Mouse (Mus musculus) limb, embryonic 12.5 days (tissue): Measurements from ENCODE around the gene Akr1d1. TPM values are rescaled to one million over a fixed set of nuclear protein-coding genes. Genes with fewer than 3 reads are reported as not detected.

Experiments
- ATAC-seq: fragments of 200-750 bp; cut with Nextera tagmentation; 2 replicates; pipeline ENCODE4 v1.8.0; 2017; ENCODE audit warnings: low read depth, moderate TSS enrichment; ENCODE audit not compliant: insufficient number of reproducible peaks, insufficient read depth, low FRiP score, low TSS enrichment
- H3K27ac ChIP-seq: fragments of 300-500 bp; sonication (generic); 2 replicates; pipeline ENCODE4 v1.5.1; 2016; ENCODE audit warnings: mild to moderate bottlenecking, moderate library complexity
- H3K27me3 ChIP-seq: fragments of 300-500 bp; sonication (generic); 2 replicates; pipeline ENCODE4 v1.6.1; 2016; ENCODE audit warnings: mild to moderate bottlenecking, moderate library complexity
- H3K36me3 ChIP-seq: fragments of 300-500 bp; sonication (generic); 2 replicates; pipeline ENCODE4 v1.6.1; 2016; ENCODE audit warnings: mild to moderate bottlenecking, moderate library complexity
- H3K4me1 ChIP-seq: fragments of 300-500 bp; sonication (generic); replicated peaks from 2 replicates; pipeline ENCODE4 v1.6.1; 2016
- H3K4me2 ChIP-seq: fragments of 300-500 bp; sonication (generic); 2 replicates; pipeline ENCODE4 v1.6.1; 2016; ENCODE audit warnings: mild to moderate bottlenecking, moderate library complexity
- H3K4me3 ChIP-seq: fragments of 300-500 bp; sonication (generic); replicated peaks from 2 replicates; pipeline ENCODE4 v1.5.1; 2016; ENCODE audit warnings: mild to moderate bottlenecking
- H3K9ac ChIP-seq: fragments of 300-500 bp; sonication (generic); replicated peaks from 2 replicates; pipeline ENCODE4 v1.6.1; 2016; ENCODE audit warnings: mild to moderate bottlenecking, moderate library complexity
- H3K9me3 ChIP-seq: fragments of 300-500 bp; sonication (generic); 2 replicates; pipeline ENCODE4 v1.6.1; 2016; ENCODE audit warnings: mild to moderate bottlenecking, moderate library complexity
- WGBS: fragments of 180-500 bp; shearing (Covaris S2); methylation state at CpG from one replicate; pipeline ENCODE4 v1.1.7; 2016; 5-methylcytosine and 5-hydroxymethylcytosine counted together
- polyA plus RNA-seq: library from polyadenylated mRNA; unstranded; fragments of >200 nt; fragmentation: Nextera tagmentation; extraction: Ambion mirVana; gene quantifications from 2 replicates; pipeline ENCODE4 v1.2.1, GENCODE M21; 2016

The Akr1d1 gene
- polyA plus RNA-seq, 1 experiment from 2014 or later: not detected

- Histone ChIP-seq H3K27me3 (no peaks in the 10 kb centered on the region), H3K9ac (no peak overlapping the region), H3K4me1 (no peaks in the 10 kb centered on the region), H3K4me2 (no peak overlapping the region), H3K36me3 (no peaks in the 10 kb centered on the region), H3K9me3 (no peaks in the 10 kb centered on the region), H3K27ac (no peak overlapping the region), H3K4me3 (no peak overlapping the region)
- no peak for ATAC-seq
- WGBS: 85% methylated on average over 3 of the region's 3 CpGs
These were observed 33.9 kb downstream of the Akr1d1 start for GRCm38 (mm10) chr6:37563861-37564260.

DNA sequence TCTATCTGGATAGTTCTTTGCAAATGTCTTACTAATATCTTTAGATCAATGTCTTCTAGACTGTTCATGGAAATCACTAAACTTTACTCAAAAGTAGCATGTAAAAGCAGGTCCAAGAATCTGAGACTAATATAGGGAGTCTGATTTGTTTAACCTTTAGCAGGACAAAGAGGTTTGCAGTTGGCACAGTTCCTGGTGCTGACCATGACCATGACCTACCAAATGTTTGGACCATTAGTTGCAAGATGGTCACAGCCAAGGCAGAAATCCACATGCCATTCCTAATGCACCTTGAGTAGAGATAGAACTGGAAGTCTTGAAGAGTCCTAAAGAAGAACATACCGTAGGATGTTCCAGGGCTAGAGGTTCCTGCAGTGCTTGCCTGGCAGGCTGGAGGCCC is 37.4 kb downstream of the Akr1d1 start:
- Histone ChIP-seq H3K27me3 (no peaks in the 10 kb centered on the region), H3K4me2 (no peak overlapping the region), H3K36me3 (no peaks in the 10 kb centered on the region), H3K4me1 (no peaks in the 10 kb centered on the region), H3K27ac (no peak overlapping the region), H3K9me3 (no peaks in the 10 kb centered on the region), H3K9ac (no peak overlapping the region), H3K4me3 (no peak overlapping the region)
- ATAC-seq: no peak
- WGBS: 100% methylated on average over 1 of the region's 1 CpGs

- Histone ChIP-seq H3K27ac (no peak overlapping the region), H3K27me3 (no peaks in the 10 kb centered on the region), H3K4me2 (no peak overlapping the region), H3K4me1 (no peaks in the 10 kb centered on the region), H3K9ac (no peak overlapping the region), H3K36me3 (no peaks in the 10 kb centered on the region), H3K4me3 (no peak overlapping the region), H3K9me3 (no peaks in the 10 kb centered on the region)
- WGBS: 5% methylated on average over 1 of the region's 1 CpGs
- ATAC-seq: no peak
These were observed 42.0 kb downstream of the Akr1d1 start for GRCm38 (mm10) chr6:37571939-37572338.

- Histone ChIP-seq H3K27me3 (no peaks in the 10 kb centered on the region), H3K4me2 (no peak overlapping the region), H3K4me3 (no peak overlapping the region), H3K4me1 (no peaks in the 10 kb centered on the region), H3K36me3 (no peaks in the 10 kb centered on the region), H3K9me3 (no peaks in the 10 kb centered on the region), H3K9ac (no peak overlapping the region), H3K27ac (no peak overlapping the region)
- WGBS: 13% methylated on average over 2 of the region's 2 CpGs
- no peak for ATAC-seq
These were observed 43.0 kb downstream of the Akr1d1 start for GRCm38 (mm10) chr6:37572935-37573334.

- no peaks in the 10 kb centered on the region for H3K36me3 ChIP-seq
- H3K27me3 ChIP-seq: no peaks in the 10 kb centered on the region
- H3K9me3 ChIP-seq: no peaks in the 10 kb centered on the region
- no peak overlapping the region for H3K27ac ChIP-seq
- H3K4me1 ChIP-seq: no peaks in the 10 kb centered on the region
- ATAC-seq: no peak
- 50% methylated on average over 5 of the region's 5 CpGs for WGBS
- no peak overlapping the region for H3K4me3 ChIP-seq
- no peak overlapping the region for H3K4me2 ChIP-seq
- H3K9ac ChIP-seq: no peak overlapping the region
These were observed 50.5 kb downstream of the Akr1d1 start for GRCm38 (mm10) chr6:37580476-37580875.

GRCm38 (mm10) chr6:37589340-37589962 is 59.5 kb downstream of the Akr1d1 start:
- Histone ChIP-seq H3K9ac (no peak overlapping the region), H3K4me3 (no peak overlapping the region), H3K9me3 (no peaks in the 10 kb centered on the region), H3K4me2 (no peak overlapping the region), H3K27me3 (no peaks in the 10 kb centered on the region), H3K27ac (no peak overlapping the region), H3K4me1 (peaks cover 16% of the 10 kb centered on the region), H3K36me3 (no peaks in the 10 kb centered on the region)
- WGBS: 37% methylated on average over 4 of the region's 4 CpGs
- ATAC-seq: no peak

DNA sequence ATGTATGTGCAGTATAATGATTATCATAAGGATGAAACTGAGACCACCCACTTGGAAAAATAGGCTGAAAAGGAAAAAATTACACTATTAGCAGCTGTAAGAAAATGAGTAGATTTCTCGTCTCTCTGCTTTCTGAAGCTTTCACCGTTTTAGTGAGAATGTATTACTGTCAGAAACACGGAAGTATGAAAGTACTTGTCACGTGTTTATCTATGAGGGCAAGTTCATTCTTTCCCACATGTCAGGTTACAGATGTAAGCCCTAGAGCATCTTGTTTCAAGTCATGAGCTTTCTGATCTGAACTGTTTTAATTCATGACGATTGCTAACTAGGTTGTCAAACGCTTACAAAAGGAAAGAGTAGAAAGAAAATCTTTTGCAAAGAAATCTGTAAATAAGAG is 60.8 kb downstream of the Akr1d1 start:
- Histone ChIP-seq H3K4me2 (no peak overlapping the region), H3K27me3 (no peaks in the 10 kb centered on the region), H3K9me3 (no peaks in the 10 kb centered on the region), H3K27ac (no peak overlapping the region), H3K9ac (no peak overlapping the region), H3K36me3 (no peaks in the 10 kb centered on the region), H3K4me1 (peaks cover 16% of the 10 kb centered on the region), H3K4me3 (no peak overlapping the region)
- ATAC-seq: no peak
- 89% methylated on average over 6 of the region's 6 CpGs for WGBS

GRCm38 (mm10) chr6:37592101-37593032 is 62.4 kb downstream of the Akr1d1 start:
- H3K4me1 ChIP-seq: peaks cover 16% of the 10 kb centered on the region
- no peak overlapping the region for H3K27ac ChIP-seq
- H3K9me3 ChIP-seq: no peaks in the 10 kb centered on the region
- no peak for ATAC-seq
- H3K4me2 ChIP-seq: no peak overlapping the region
- H3K4me3 ChIP-seq: no peak overlapping the region
- no peaks in the 10 kb centered on the region for H3K36me3 ChIP-seq
- H3K27me3 ChIP-seq: no peaks in the 10 kb centered on the region
- no peak overlapping the region for H3K9ac ChIP-seq
- WGBS: 65% methylated on average over 19 of the region's 19 CpGs

- peaks cover 16% of the 10 kb centered on the region for H3K4me1 ChIP-seq
- no peaks in the 10 kb centered on the region for H3K9me3 ChIP-seq
- no peak overlapping the region for H3K9ac ChIP-seq
- H3K4me2 ChIP-seq: no peak overlapping the region
- no peaks in the 10 kb centered on the region for H3K27me3 ChIP-seq
- H3K4me3 ChIP-seq: no peak overlapping the region
- H3K27ac ChIP-seq: no peak overlapping the region
- no peaks in the 10 kb centered on the region for H3K36me3 ChIP-seq
- ATAC-seq: no peak
- 78% methylated on average over 6 of the region's 6 CpGs for WGBS
These were observed 63.0 kb downstream of the Akr1d1 start for GRCm38 (mm10) chr6:37593033-37593374.

- Histone ChIP-seq H3K4me2 (no peak overlapping the region), H3K9ac (no peak overlapping the region), H3K36me3 (no peaks in the 10 kb centered on the region), H3K4me3 (no peak overlapping the region), H3K9me3 (no peaks in the 10 kb centered on the region), H3K27ac (no peak overlapping the region), H3K4me1 (peaks cover 16% of the 10 kb centered on the region), H3K27me3 (no peaks in the 10 kb centered on the region)
- WGBS: 13% methylated on average over 5 of the region's 5 CpGs
- ATAC-seq: no peak
These were observed 63.6 kb downstream of the Akr1d1 start for GRCm38 (mm10) chr6:37593551-37594089.

GRCm38 (mm10) chr6:37597088-37597487 is 67.1 kb downstream of the Akr1d1 start:
- Histone ChIP-seq H3K9me3 (no peaks in the 10 kb centered on the region), H3K4me2 (no peak overlapping the region), H3K27ac (no peak overlapping the region), H3K4me3 (no peak overlapping the region), H3K9ac (no peak overlapping the region), H3K27me3 (no peaks in the 10 kb centered on the region), H3K36me3 (no peaks in the 10 kb centered on the region), H3K4me1 (peaks cover 15% of the 10 kb centered on the region)
- 47% methylated on average over 2 of the region's 2 CpGs for WGBS
- no peak for ATAC-seq
